Mouse (Mus musculus) G1E (cell line): ENCODE data around the gene Kcnb1.

ENCODE experiments used
- CTCF ChIP-seq: IDR thresholded peaks from 2 replicates; pipeline ENCODE4 v1.5.1; 2012; ENCODE audit warnings: low read depth, low read length, inconsistent platforms, mixed read lengths
- GATA1 ChIP-seq: IDR thresholded peaks from 2 replicates; pipeline ENCODE4 v1.6.1; 2012; ENCODE audit warnings: borderline replicate concordance, low read length, inconsistent platforms, mixed read lengths
- GATA2 ChIP-seq: IDR thresholded peaks from 2 replicates; pipeline ENCODE4 v1.6.1; 2012; ENCODE audit warnings: low read depth, low read length, inconsistent platforms, borderline replicate concordance
- POLR2AphosphoS5 ChIP-seq: IDR thresholded peaks from 2 replicates; pipeline ENCODE4 v1.6.1; 2012; ENCODE audit warnings: low read depth, low read length, inconsistent platforms; ENCODE audit not compliant: insufficient replicate concordance
- TAL1 ChIP-seq: conservative IDR thresholded peaks from 2 replicates; pipeline ENCODE4 v1.6.1; 2012; ENCODE audit warnings: low read depth, low read length, inconsistent platforms, mixed read lengths

DNA sequence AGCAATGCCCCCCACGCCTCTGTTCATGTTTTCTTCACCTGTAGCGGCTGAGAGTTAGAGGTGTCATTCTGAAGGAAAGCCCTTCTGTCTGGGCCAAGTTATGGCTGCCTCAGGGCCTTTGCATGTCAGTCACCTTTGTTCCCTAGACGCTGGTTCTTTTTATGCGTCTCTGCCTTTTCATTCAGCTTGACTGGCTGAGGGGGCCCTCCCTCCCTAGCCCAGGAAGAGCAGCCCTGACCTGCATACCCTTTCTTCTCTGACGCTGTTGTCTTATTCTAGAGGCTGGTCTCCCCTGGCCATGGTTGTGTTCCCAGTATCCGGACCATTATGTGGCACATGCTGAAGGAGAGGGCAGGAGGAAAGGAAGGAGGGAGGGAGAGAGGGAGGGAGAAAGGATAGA lies 108.8 kb downstream of the Kcnb1 start:
- TF ChIP-seq CTCF, result no peak
- TF ChIP-seq POLR2AphosphoS5, result no peak
- no peak for TF ChIP-seq GATA1
- TF ChIP-seq TAL1, result no peak
- TF ChIP-seq GATA2, result no peak
